Mouse (Mus musculus): Measurements from ENCODE around the gene Gm13697. TPM values are rescaled to one million over a fixed set of nuclear protein-coding genes. Genes with fewer than 3 reads are reported as not detected.
"Not testable (repeated sequence)": the region's sequence is repeated elsewhere in the genome, so short reads cannot be mapped to it uniquely, and the experiment has no call there.

The Gm13697 gene
- polyA plus RNA-seq, 1 experiment from 2014 or later = not detected

DNA sequence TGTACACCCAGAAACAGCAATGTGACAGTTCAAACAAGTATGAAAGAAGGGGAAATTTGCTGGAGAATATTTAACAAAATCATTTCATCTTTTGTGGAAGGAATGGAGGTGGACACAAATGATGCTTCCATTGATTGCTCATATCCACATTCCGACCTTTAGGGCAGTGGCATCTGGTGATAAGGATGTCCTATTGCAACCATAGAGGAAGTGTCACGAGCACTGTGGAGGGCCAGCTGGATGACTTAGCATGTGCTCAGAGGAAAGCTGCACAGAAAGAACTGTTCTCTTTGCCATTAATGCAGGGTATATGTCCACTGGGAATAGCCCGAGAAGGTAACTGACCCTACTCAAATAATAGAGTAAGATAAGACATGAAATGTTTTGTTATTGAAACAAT is 25.3 kb downstream of the Gm13697 start:
- no peak overlapping the region for H3K4me3 ChIP-seq
- H3K27me3 ChIP-seq (replicated peaks; ENCODE audit: low read depth, poor library complexity, severe bottlenecking) = no peaks in the 10 kb centered on the region
- no peaks in the 10 kb centered on the region for H3K9me3 ChIP-seq
- no peaks in the 10 kb centered on the region for H3K4me1 ChIP-seq
- 77% methylated on average over 3 of the region's 3 CpGs for WGBS
- no peak overlapping the region for H3K27ac ChIP-seq (replicated peaks)
- H3K36me3 ChIP-seq (replicated peaks) = no peaks in the 10 kb centered on the region
- DNase-seq (ENCODE audit: low spot score) = no peak

DNA sequence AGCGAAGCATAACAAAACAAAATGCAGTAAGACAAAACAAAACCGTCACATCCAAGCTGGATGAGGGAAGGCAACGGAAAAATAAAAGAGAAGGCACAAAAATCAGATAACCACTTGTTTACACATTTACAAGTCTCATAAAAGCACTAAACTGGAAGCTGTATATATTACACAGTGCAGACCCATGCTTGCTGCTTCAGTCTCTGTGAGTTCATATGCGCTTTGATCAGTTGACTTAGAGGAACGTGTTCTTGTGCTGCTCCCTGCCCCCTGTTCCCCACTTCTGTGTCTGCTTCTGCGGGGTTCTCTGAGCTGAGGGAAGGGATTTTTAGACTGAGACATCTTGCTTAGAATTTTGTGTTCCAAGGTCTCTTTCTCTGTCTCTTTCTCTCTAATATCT is 30.0 kb downstream of the Gm13697 start:
- no peaks in the 10 kb centered on the region for H3K36me3 ChIP-seq (replicated peaks)
- no peak overlapping the region for H3K4me3 ChIP-seq
- no peak overlapping the region for H3K27ac ChIP-seq (replicated peaks)
- H3K9me3 ChIP-seq = no peaks in the 10 kb centered on the region
- no peak for DNase-seq (ENCODE audit: low spot score)
- no peaks in the 10 kb centered on the region for H3K27me3 ChIP-seq (replicated peaks; ENCODE audit: low read depth, poor library complexity, severe bottlenecking)
- H3K4me1 ChIP-seq = no peaks in the 10 kb centered on the region
- 82% methylated on average over 6 of the region's 6 CpGs for WGBS

DNA sequence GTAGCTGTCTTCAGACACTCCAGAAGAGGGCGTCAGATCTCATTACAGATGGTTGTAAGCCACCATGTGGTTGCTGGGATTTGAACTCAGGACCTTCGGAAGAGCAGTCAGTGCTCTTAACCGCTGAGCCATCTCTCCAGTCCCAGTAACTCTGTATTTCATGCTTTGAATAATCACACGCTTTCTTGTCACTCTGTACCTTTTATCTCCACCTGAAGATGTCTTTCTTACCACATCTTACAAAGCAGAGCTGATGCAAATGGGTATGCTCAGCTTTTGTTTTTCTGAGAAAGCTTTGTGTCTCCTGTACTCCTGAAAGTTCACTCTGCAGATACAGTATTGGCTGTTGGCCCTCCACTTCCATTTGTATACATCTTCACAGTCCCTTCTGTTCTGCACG is 31.7 kb downstream of the Gm13697 start:
- not testable (repeated sequence) for H3K27me3 ChIP-seq (replicated peaks; ENCODE audit: low read depth, poor library complexity, severe bottlenecking); DNase-seq (ENCODE audit: low spot score); H3K4me1 ChIP-seq; H3K27ac ChIP-seq (replicated peaks); H3K4me3 ChIP-seq; H3K36me3 ChIP-seq (replicated peaks); H3K9me3 ChIP-seq
- 79% methylated on average over 5 of the region's 5 CpGs for WGBS

DNA sequence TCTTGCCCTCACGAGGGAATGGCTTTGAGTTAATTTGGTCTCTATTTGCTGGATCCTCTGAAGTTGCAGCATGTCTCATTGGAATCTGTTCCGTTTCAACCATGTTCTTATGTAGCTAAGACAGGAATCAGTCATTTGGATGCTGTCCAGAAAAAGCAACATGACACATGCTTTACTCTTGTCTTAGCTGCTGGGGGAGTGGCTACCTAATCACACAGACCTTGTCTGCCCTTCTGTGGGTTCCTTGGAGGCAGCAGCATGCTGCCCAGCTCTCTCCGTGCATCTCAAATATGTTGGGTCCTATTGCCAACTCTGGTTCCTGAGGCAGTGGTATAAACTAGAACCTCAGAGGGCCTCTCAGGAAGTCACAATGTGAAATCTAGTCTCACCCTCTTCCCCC is 33.8 kb downstream of the Gm13697 start:
- WGBS = 77% methylated on average over 3 of the region's 3 CpGs
- H3K4me1 ChIP-seq = 0 out of 2 replicates have a peak, but pooled peaks cover 3% of the 10 kb centered on the region
- H3K27ac ChIP-seq (replicated peaks) = no peak overlapping the region
- no peaks in the 10 kb centered on the region for H3K36me3 ChIP-seq (replicated peaks)
- no peak for DNase-seq (ENCODE audit: low spot score)
- no peaks in the 10 kb centered on the region for H3K27me3 ChIP-seq (replicated peaks; ENCODE audit: low read depth, poor library complexity, severe bottlenecking)
- no peak overlapping the region for H3K4me3 ChIP-seq
- H3K9me3 ChIP-seq = no peaks in the 10 kb centered on the region

DNA sequence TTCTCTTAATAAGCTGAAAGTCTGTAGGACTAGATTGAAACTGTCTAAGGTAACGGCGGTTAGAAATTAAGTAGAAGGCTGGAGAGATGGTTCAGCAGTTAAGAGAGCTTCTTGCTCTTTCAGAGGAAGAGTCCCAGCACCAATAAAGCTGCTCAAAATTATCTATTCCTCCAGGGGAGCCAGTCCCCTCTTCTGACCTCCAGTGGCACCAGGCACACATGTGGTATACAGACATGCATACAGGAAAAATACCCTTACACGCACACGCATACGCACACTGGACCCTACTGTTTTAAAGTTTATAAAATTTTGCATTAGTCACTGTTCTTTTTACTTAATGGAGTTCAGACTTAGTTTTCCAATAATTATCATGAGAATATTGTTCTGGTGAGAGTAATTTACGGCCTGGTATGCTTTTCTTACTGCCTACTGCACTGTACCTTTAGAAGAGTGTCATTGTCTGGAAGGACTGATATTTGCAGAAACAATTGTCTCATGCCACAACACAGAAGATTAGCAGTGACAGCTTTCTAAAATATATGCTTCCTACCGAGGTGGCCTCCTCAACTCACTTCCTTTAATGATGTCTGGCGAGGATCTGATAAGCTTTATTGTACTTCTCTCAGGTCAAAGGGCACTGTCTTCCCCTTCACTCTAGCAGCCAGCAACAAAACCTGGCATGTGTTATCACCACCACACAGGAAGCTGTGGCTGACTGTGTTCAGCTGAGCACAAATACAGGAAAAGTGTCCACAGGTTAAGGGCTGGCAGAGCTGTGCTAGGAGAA is 35.2 kb downstream of the Gm13697 start:
- H3K27me3 ChIP-seq (replicated peaks; ENCODE audit: low read depth, poor library complexity, severe bottlenecking) = no peaks in the 10 kb centered on the region
- no peak overlapping the region for H3K4me3 ChIP-seq
- no peak overlapping the region for H3K27ac ChIP-seq (replicated peaks)
- H3K4me1 ChIP-seq = 0 out of 2 replicates have a peak, but pooled peaks cover 3% of the 10 kb centered on the region
- H3K9me3 ChIP-seq = no peaks in the 10 kb centered on the region
- WGBS = 73% methylated on average over 8 of the region's 8 CpGs
- no peak for DNase-seq (ENCODE audit: low spot score)
- no peaks in the 10 kb centered on the region for H3K36me3 ChIP-seq (replicated peaks)

DNA sequence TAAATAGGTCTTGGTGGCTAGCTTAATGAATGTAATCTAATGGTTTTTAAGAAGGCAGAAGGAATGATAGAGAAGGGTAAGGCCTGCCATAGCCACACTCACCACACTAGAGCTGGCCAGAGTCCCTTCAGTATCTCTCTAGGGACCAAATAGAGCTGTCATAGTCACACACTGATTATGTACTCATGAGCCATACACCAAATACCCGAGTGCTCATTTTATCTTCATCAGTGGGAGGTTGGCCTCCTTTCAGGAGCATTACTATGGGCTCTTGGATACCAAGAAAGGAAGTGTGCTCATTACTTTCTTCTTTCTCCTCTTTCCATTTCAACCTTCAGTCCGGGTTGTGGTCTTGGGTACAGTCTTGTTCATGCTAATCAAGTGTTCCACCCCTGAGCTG is 37.4 kb downstream of the Gm13697 start:
- Histone ChIP-seq H3K27me3 (replicated peaks; ENCODE audit: low read depth, poor library complexity, severe bottlenecking) (no peaks in the 10 kb centered on the region), H3K27ac (replicated peaks) (no peak overlapping the region), H3K4me3 (no peak overlapping the region), H3K4me1 (0 out of 2 replicates have a peak, but pooled peaks cover 3% of the 10 kb centered on the region), H3K9me3 (no peaks in the 10 kb centered on the region), H3K36me3 (replicated peaks) (no peaks in the 10 kb centered on the region)
- DNase-seq (ENCODE audit: low spot score) = no peak
- 85% methylated on average over 2 of the region's 2 CpGs for WGBS

DNA sequence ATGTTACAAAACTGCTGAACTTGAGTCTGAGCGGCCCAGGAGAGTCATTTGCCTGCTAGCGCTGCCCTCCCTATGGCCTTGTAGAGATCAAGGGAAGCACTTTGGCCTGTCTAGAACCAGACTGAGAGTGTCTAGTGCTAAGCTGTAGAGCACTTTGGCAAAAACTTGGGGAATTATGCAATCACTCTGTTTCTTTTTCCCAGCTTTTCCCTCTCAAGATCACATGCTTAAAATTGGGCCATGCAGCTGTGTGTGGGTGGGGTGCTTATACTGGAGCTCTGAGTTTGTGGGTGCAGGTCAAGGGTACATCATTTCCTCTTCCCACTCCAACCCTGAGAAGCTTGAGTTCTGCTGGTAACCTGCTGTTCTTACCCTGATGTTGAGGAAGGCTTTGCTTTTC is 38.4 kb downstream of the Gm13697 start:
- H3K27ac ChIP-seq (replicated peaks) = no peak overlapping the region
- no peak overlapping the region for H3K4me3 ChIP-seq
- no peaks in the 10 kb centered on the region for H3K36me3 ChIP-seq (replicated peaks)
- H3K27me3 ChIP-seq (replicated peaks; ENCODE audit: low read depth, poor library complexity, severe bottlenecking) = no peaks in the 10 kb centered on the region
- 88% methylated on average over 2 of the region's 2 CpGs for WGBS
- DNase-seq (ENCODE audit: low spot score) = no peak
- no peaks in the 10 kb centered on the region for H3K9me3 ChIP-seq
- 0 out of 2 replicates have a peak, but pooled peaks cover 3% of the 10 kb centered on the region for H3K4me1 ChIP-seq

DNA sequence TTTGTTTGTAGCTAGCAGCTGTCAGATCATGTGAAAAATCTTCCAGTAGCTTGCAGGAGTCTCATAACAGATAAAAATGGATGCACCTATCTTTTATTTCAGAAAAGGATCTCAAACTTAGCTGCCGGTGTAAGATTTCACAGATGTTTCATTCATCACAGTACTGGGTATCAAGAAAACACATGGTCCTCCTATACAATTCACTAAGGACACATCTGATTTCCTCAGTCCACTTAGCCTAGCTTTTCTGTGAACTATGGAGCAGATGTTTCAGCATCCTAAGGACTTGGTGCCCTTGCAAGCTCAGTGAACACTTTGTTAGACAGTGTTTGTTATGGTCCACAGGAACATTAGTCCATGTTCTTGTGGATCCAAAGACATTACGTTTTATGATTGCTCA is 38.8 kb downstream of the Gm13697 start:
- 0 out of 2 replicates have a peak, but pooled peaks cover 3% of the 10 kb centered on the region for H3K4me1 ChIP-seq
- no peaks in the 10 kb centered on the region for H3K9me3 ChIP-seq
- H3K27ac ChIP-seq (replicated peaks) = no peak overlapping the region
- no peaks in the 10 kb centered on the region for H3K27me3 ChIP-seq (replicated peaks; ENCODE audit: low read depth, poor library complexity, severe bottlenecking)
- no peaks in the 10 kb centered on the region for H3K36me3 ChIP-seq (replicated peaks)
- WGBS = 92% methylated on average over 2 of the region's 2 CpGs
- no peak overlapping the region for H3K4me3 ChIP-seq
- no peak for DNase-seq (ENCODE audit: low spot score)

DNA sequence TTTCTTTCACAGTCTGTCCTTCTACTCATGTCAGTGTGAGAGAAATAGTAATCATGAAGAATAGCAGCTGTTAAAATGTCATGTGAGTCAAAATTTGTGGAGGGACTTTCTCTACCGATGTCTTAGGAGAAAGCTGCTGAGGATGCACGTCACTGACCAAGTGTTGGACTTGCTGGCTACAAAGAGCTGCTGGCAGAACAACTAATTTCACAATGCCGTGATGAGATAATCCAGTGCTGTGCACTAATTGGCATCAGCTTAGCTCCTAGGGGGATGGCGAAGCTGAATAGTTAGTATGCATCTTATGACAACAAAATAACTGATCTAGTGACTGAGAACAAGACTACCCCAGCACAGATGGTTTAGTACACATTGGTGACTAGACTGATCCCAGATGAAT is 40.7 kb downstream of the Gm13697 start:
- no peaks in the 10 kb centered on the region for H3K27me3 ChIP-seq (replicated peaks; ENCODE audit: low read depth, poor library complexity, severe bottlenecking)
- no peak for DNase-seq (ENCODE audit: low spot score)
- WGBS = 70% methylated on average over 4 of the region's 4 CpGs

DNA sequence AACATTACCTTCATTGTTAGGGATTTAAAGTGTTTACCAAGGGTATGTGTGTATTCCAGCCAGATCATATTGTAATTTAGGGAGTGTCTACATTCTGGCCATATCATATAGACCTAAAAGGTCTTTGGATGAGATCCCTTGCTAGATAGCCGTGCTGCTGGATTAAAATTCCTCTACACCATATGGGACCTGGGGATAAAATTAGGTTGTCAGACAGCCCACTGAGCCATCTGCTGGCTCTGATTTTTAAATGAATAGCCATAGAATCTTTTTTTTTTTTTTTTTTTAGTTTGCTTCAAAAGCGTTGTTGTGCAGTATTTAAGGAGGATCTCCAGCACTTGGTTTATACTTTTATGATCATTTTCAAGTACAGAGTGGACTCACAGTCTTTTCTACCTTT is 48.0 kb downstream of the Gm13697 start:
- Histone ChIP-seq H3K27ac (replicated peaks) (no peak overlapping the region), H3K36me3 (replicated peaks) (no peaks in the 10 kb centered on the region), H3K27me3 (replicated peaks; ENCODE audit: low read depth, poor library complexity, severe bottlenecking) (no peaks in the 10 kb centered on the region), H3K4me3 (no peak overlapping the region), H3K9me3 (no peaks in the 10 kb centered on the region), H3K4me1 (no peaks in the 10 kb centered on the region)
- WGBS = 94% methylated on average over 2 of the region's 2 CpGs
- DNase-seq (ENCODE audit: low spot score) = no peak

More for the DNA sequence above, 40.7 kb downstream of the Gm13697 start:
- no peaks in the 10 kb centered on the region for H3K36me3 ChIP-seq (replicated peaks)
- no peak overlapping the region for H3K4me3 ChIP-seq
- H3K9me3 ChIP-seq = no peaks in the 10 kb centered on the region
- no peak overlapping the region for H3K27ac ChIP-seq (replicated peaks)
- H3K4me1 ChIP-seq = no peaks in the 10 kb centered on the region

DNA sequence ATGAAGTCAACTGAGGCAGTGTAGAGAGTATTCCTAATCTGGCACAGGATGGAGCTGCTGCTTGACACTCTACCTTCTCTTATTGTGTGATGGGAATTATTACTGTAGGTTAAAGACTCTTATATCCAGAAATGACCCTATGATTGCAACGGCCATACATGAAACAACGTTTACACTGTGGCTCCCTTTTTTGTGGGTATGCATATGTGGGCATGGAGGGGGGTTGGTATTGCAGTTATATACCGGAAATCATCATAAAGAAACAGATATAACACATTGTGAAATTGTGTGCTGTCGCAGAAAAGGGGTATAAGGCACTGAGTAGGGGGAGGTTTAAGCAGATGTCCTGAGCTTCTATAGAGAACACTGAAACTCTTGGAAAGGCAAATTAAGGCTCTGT is 51.5 kb downstream of the Gm13697 start:
- Histone ChIP-seq H3K9me3 (no peaks in the 10 kb centered on the region), H3K27me3 (replicated peaks; ENCODE audit: low read depth, poor library complexity, severe bottlenecking) (no peaks in the 10 kb centered on the region), H3K27ac (replicated peaks) (no peak overlapping the region), H3K4me1 (no peaks in the 10 kb centered on the region), H3K36me3 (replicated peaks) (no peaks in the 10 kb centered on the region), H3K4me3 (no peak overlapping the region)
- 83% methylated on average over 4 of the region's 4 CpGs for WGBS
- DNase-seq (ENCODE audit: low spot score) = no peak

Data from embryonic facial prominence, embryonic 10.5 days (tissue).